Mouse (Mus musculus) liver, embryonic 12.5 days (tissue): ENCODE measurements around the gene Galt. TPM values are rescaled to one million over a fixed set of nuclear protein-coding genes. Genes with fewer than 3 reads are reported as not detected.
"Not testable (repeated sequence)": the region's sequence is repeated elsewhere in the genome, so short reads cannot be mapped to it uniquely, and the experiment has no call there.

Experiments
- ATAC-seq: fragments of 200-750 bp; cut with Nextera tagmentation; 2 replicates; pipeline ENCODE4 v1.8.0; 2017; ENCODE audit warnings: moderate number of reproducible peaks, mild to moderate bottlenecking, moderate library complexity
- H3K27ac ChIP-seq: fragments of 300-500 bp; sonication (generic); 2 replicates; pipeline ENCODE4 v1.5.1; 2016; ENCODE audit warnings: mild to moderate bottlenecking
- H3K27me3 ChIP-seq: fragments of 300-500 bp; sonication (generic); replicated peaks from 2 replicates; pipeline ENCODE4 v1.6.1; 2016; ENCODE audit warnings: mild to moderate bottlenecking, moderate library complexity
- H3K36me3 ChIP-seq: fragments of 300-500 bp; sonication (generic); 2 replicates; pipeline ENCODE4 v1.6.1; 2016; ENCODE audit warnings: mild to moderate bottlenecking, moderate library complexity
- H3K4me1 ChIP-seq: fragments of 300-500 bp; sonication (generic); 2 replicates; pipeline ENCODE4 v1.6.1; 2016
- H3K4me2 ChIP-seq: fragments of 300-500 bp; sonication (generic); 2 replicates; pipeline ENCODE4 v1.6.1; 2016; ENCODE audit warnings: mild to moderate bottlenecking, moderate library complexity
- H3K4me3 ChIP-seq: fragments of 300-500 bp; sonication (generic); 2 replicates; pipeline ENCODE4 v1.5.1; 2016; ENCODE audit warnings: mild to moderate bottlenecking, moderate library complexity
- H3K9ac ChIP-seq: fragments of 300-500 bp; sonication (generic); 2 replicates; pipeline ENCODE4 v1.6.1; 2016; ENCODE audit warnings: mild to moderate bottlenecking, moderate library complexity
- H3K9me3 ChIP-seq: fragments of 300-500 bp; sonication (generic); replicated peaks from 2 replicates; pipeline ENCODE4 v1.6.1; 2016; ENCODE audit warnings: mild to moderate bottlenecking, moderate library complexity
- WGBS: fragments of 180-500 bp; shearing (Covaris S2); methylation state at CpG from one replicate; pipeline ENCODE4 v1.1.7; 2016; ENCODE audit not compliant: insufficient replicate concordance; 5-methylcytosine and 5-hydroxymethylcytosine counted together
- polyA plus RNA-seq: library from polyadenylated mRNA; unstranded; fragments of >200 nt; fragmentation: Nextera tagmentation; extraction: Ambion mirVana; gene quantifications from 2 replicates; pipeline ENCODE4 v1.2.1, GENCODE M21; 2016

Gene Galt
- polyA plus RNA-seq, 1 experiment from 2014 or later = 25.2 TPM

- WGBS = 37% methylated on average over 8 of the region's 8 CpGs
- peaks cover 41% of the 10 kb centered on the region for H3K4me1 ChIP-seq
- H3K27me3 ChIP-seq = no peaks in the 10 kb centered on the region
- H3K4me2 ChIP-seq = peak overlapping the region; percentile 71
- no peak for ATAC-seq
- H3K27ac ChIP-seq = peak overlapping the region; percentile 78
- H3K9ac ChIP-seq = 0 out of 2 replicates have a peak overlapping the region, but pooled peaks have one; percentile 6
- no peak overlapping the region for H3K4me3 ChIP-seq
- H3K9me3 ChIP-seq = no peaks in the 10 kb centered on the region
- H3K36me3 ChIP-seq = peaks cover 19% of the 10 kb centered on the region
Measured at GRCm38 (mm10) chr4:41762099-41762687, 7.2 kb downstream of the Galt start.

- 57% methylated on average over 8 of the region's 8 CpGs for WGBS
Measured at GRCm38 (mm10) chr4:41762688-41763114, 7.7 kb downstream of the Galt start.

GRCm38 (mm10) chr4:41763176-41763575 is 8.1 kb downstream of the Galt start:
- Histone ChIP-seq H3K4me1 (peaks cover 45% of the 10 kb centered on the region), H3K36me3 (peaks cover 13% of the 10 kb centered on the region)
- not testable (repeated sequence) for H3K27me3 ChIP-seq, H3K27ac ChIP-seq, H3K4me3 ChIP-seq, ATAC-seq, H3K9me3 ChIP-seq, H3K4me2 ChIP-seq, H3K9ac ChIP-seq
- 72% methylated on average over 5 of the region's 6 CpGs for WGBS

More at GRCm38 (mm10) chr4:41762688-41763114, 7.7 kb downstream of the Galt start:
- Histone ChIP-seq H3K9ac (0 out of 2 replicates have a peak overlapping the region, but pooled peaks have one; percentile 6), H3K27ac (peak overlapping the region; percentile 64), H3K4me2 (peak overlapping the region; percentile 71; the same call in 1 of the 2 replicates), H3K4me1 (peaks cover 45% of the 10 kb centered on the region), H3K36me3 (peaks cover 15% of the 10 kb centered on the region)
- not testable (repeated sequence) for H3K4me3 ChIP-seq, H3K27me3 ChIP-seq, ATAC-seq, H3K9me3 ChIP-seq

GRCm38 (mm10) chr4:41767301-41767700 is 12.3 kb downstream of the Galt start:
- not testable (repeated sequence) for H3K27ac ChIP-seq
- 49% methylated on average over 10 of the region's 10 CpGs for WGBS

GRCm38 (mm10) chr4:41772946-41773345 is 17.9 kb downstream of the Galt start:
- Histone ChIP-seq H3K4me2 (peak overlapping the region; percentile 61), H3K4me1 (peaks cover 12% of the 10 kb centered on the region), H3K4me3 (peak overlapping the region; percentile 35)
- not testable (repeated sequence) for H3K36me3 ChIP-seq, H3K27me3 ChIP-seq, H3K9me3 ChIP-seq, ATAC-seq, H3K27ac ChIP-seq, H3K9ac ChIP-seq
- 6% methylated on average over 11 of the region's 16 CpGs for WGBS

More at GRCm38 (mm10) chr4:41767301-41767700, 12.3 kb downstream of the Galt start:
- peaks cover 18% of the 10 kb centered on the region for H3K4me1 ChIP-seq
- H3K9ac ChIP-seq, H3K4me3 ChIP-seq, H3K9me3 ChIP-seq, H3K36me3 ChIP-seq, ATAC-seq, H3K27me3 ChIP-seq, H3K4me2 ChIP-seq: not testable (repeated sequence)

GRCm38 (mm10) chr4:41773502-41773901 is 18.5 kb downstream of the Galt start:
- H3K36me3 ChIP-seq, H3K27me3 ChIP-seq, H3K9me3 ChIP-seq, H3K9ac ChIP-seq, ATAC-seq: not testable (repeated sequence)
- Histone ChIP-seq H3K27ac (peak overlapping the region; percentile 56; the same call in 1 of the 2 replicates), H3K4me3 (peak overlapping the region; percentile 57), H3K4me2 (peak overlapping the region; percentile 71), H3K4me1 (peaks cover 12% of the 10 kb centered on the region)
- WGBS = 0% methylated on average over 20 of the region's 25 CpGs

- Histone ChIP-seq H3K4me3 (peak within 1 kb of the TSS; percentile 57), H3K4me2 (peak within 1 kb of the TSS; percentile 71), H3K27ac (peak within 1 kb of the TSS; percentile 56; the same call in 1 of the 2 replicates), H3K4me1 (peaks cover 12% of the 10 kb centered on the region)
- ATAC-seq, H3K9ac ChIP-seq, H3K36me3 ChIP-seq, H3K27me3 ChIP-seq, H3K9me3 ChIP-seq: not testable (repeated sequence)
- 5% methylated on average over 12 of the region's 14 CpGs for WGBS
Measured at GRCm38 (mm10) chr4:41774002-41774401, 19.0 kb downstream of the Galt start, which contains the start of gene Ccl27a. TSS of gene Ccl27a (minus strand) at chr4:41774247.

- Histone ChIP-seq H3K27ac (0 out of 2 replicates have a peak overlapping the region, but pooled peaks have one; percentile 40), H3K4me2 (peak overlapping the region; percentile 71), H3K4me3 (peak overlapping the region; percentile 57), H3K4me1 (peaks cover 12% of the 10 kb centered on the region)
- 78% methylated on average over 3 of the region's 3 CpGs for WGBS
- H3K36me3 ChIP-seq, H3K9ac ChIP-seq, H3K9me3 ChIP-seq, ATAC-seq, H3K27me3 ChIP-seq: not testable (repeated sequence)
Measured at GRCm38 (mm10) chr4:41774506-41774905, 19.5 kb downstream of the Galt start.

- not testable (repeated sequence) for ATAC-seq, H3K9ac ChIP-seq, H3K4me1 ChIP-seq, H3K27ac ChIP-seq, H3K9me3 ChIP-seq, H3K36me3 ChIP-seq, H3K27me3 ChIP-seq, H3K4me2 ChIP-seq, H3K4me3 ChIP-seq
- 78% methylated on average over 1 of the region's 1 CpGs for WGBS
Measured at GRCm38 (mm10) chr4:41775840-41776239, 20.8 kb downstream of the Galt start.

GRCm38 (mm10) chr4:41781271-41781670 is 26.2 kb downstream of the Galt start:
- H3K27ac ChIP-seq, H3K4me3 ChIP-seq, ATAC-seq, H3K36me3 ChIP-seq, H3K4me2 ChIP-seq, H3K9ac ChIP-seq, H3K4me1 ChIP-seq, H3K9me3 ChIP-seq, H3K27me3 ChIP-seq: not testable (repeated sequence)
- WGBS = 38% methylated on average over 9 of the region's 9 CpGs

GRCm38 (mm10) chr4:41781748-41782485 is 26.9 kb downstream of the Galt start:
- H3K27ac ChIP-seq, H3K27me3 ChIP-seq, H3K9ac ChIP-seq, H3K4me3 ChIP-seq, H3K36me3 ChIP-seq, ATAC-seq, H3K4me1 ChIP-seq, H3K9me3 ChIP-seq, H3K4me2 ChIP-seq: not testable (repeated sequence)
- 22% methylated on average over 17 of the region's 21 CpGs for WGBS

GRCm38 (mm10) chr4:41782711-41783110 is 27.7 kb downstream of the Galt start:
- not testable (repeated sequence) for H3K27me3 ChIP-seq, H3K27ac ChIP-seq, H3K4me3 ChIP-seq, H3K9me3 ChIP-seq, H3K4me2 ChIP-seq, H3K9ac ChIP-seq, H3K36me3 ChIP-seq, ATAC-seq, H3K4me1 ChIP-seq
- 35% methylated on average over 4 of the region's 4 CpGs for WGBS
